Mouse (Mus musculus) ES-E14 (cell line): ENCODE data around the gene Cdc123.

Source experiments
- CHD2 ChIP-seq: IDR thresholded peaks from 2 replicates; pipeline ENCODE4 v1.6.1; 2014; ENCODE audit warnings: mild to moderate bottlenecking, low read depth, low read length, inconsistent platforms
- HCFC1 ChIP-seq: IDR thresholded peaks from 2 replicates; pipeline ENCODE4 v1.6.1; 2012; ENCODE audit warnings: low read length, inconsistent platforms, borderline replicate concordance; ENCODE audit not compliant: insufficient read depth
- MAFK ChIP-seq: IDR thresholded peaks from 2 replicates; pipeline ENCODE4 v1.6.1; 2014; ENCODE audit warnings: mild to moderate bottlenecking, low read depth, low read length, inconsistent platforms; ENCODE audit not compliant: insufficient read depth
- ZC3H11A ChIP-seq: IDR thresholded peaks from 2 replicates; pipeline ENCODE4 v1.6.1; 2012; ENCODE audit warnings: low read depth, mild to moderate bottlenecking, inconsistent platforms, low read length, borderline replicate concordance
- ZNF384 ChIP-seq: IDR thresholded peaks from 2 replicates; pipeline ENCODE4 v1.6.1; 2012; ENCODE audit warnings: low read depth, low read length, inconsistent platforms

GRCm38 (mm10) chr2:5840815-5841214, 4.1 kb downstream of the Cdc123 start:
- TF ChIP-seq ZNF384 (no peak), HCFC1 (no peak), CHD2 (no peak), MAFK (no peak), ZC3H11A (no peak)
